Mouse (Mus musculus) stomach, postnatal 0 days (tissue): Measurements from ENCODE around the gene Pcdh11x.

Experiments used
- CTCF ChIP-seq: IDR thresholded peaks from 2 replicates; pipeline ENCODE4 v1.5.1; 2016; ENCODE audit warnings: antibody characterized with exemption, low read depth, mild to moderate bottlenecking, moderate library complexity
- EP300 ChIP-seq: optimal IDR thresholded peaks from 2 replicates; pipeline ENCODE3; 2016; ENCODE audit warnings: antibody characterized with exemption

GRCm38 (mm10) chrX:120524986-120525385 is 234.9 kb downstream of the Pcdh11x start:
- TF ChIP-seq CTCF (no peak), EP300 (no peak)
